Mouse (Mus musculus) Patski (cell line): ENCODE measurements at regions not wholly inside any gene's neighbourhood (a gene's known extent, or its start where the extent isn't known, plus 50 kb on each side); places are given as distances from the start of the nearest gene placed in this dataset.

Source experiments
- ATAC-seq: fragments of 100-300 bp; one replicate; pipeline ENCODE4 v1.8.0; 2021
- CTCF ChIA-PET: fragments of 350-600 bp; sonication (Branson Sonifier 250); formaldehyde crosslinking; loops from one replicate; lab custom pipeline; 2022; ENCODE audit warnings: inconsistent platforms; lab: Charles Lee
- POLR2A ChIA-PET: fragments of 350-600 bp; sonication (Branson Sonifier 250); formaldehyde crosslinking; loops from one replicate; lab custom pipeline; 2022; ENCODE audit warnings: antibody characterized with exemption, inconsistent platforms; lab: Charles Lee
- DNase-seq: peaks from one replicate; pipeline ENCODE4 v3.0.0-alpha.2; 2011; ENCODE audit warnings: low read depth, low spot score
- H3K27me3 ChIP-seq: fragments of 371-371 bp; one replicate; pipeline ENCODE4 v1.5.1; 2021
- CTCF ChIP-seq: fragments of 100-300 bp; IDR thresholded peaks from one replicate; pipeline ENCODE4 v1.5.1; 2021
- in situ Hi-C: fragments of 300-500 bp; cut with MboI; formaldehyde crosslinking; loops from 3 replicates; pipeline ENCODE4 v1.11.1; 2018; ENCODE audit warnings: low pct_unique_long_range_greater_than_20kb, mixed read lengths

- DNase-seq (no peak), ATAC-seq (no peak)
- ChIA-PET POLR2A (no interaction called here), CTCF (no interaction called here)
- in situ Hi-C loops = no loop called here
- H3K27me3 ChIP-seq = no peaks in the 10 kb centered on the region
- TF ChIP-seq CTCF = no peak
These were observed 62.0 kb upstream of the Ccdc60 start for GRCm38 (mm10) chr5:116350761-116351160.

- in situ Hi-C loops = no loop called here
- no peak for TF ChIP-seq CTCF
- H3K27me3 ChIP-seq = no peaks in the 10 kb centered on the region
- no peak for DNase-seq
- no peak for ATAC-seq
- ChIA-PET POLR2A (interaction anchor here (0.7 kb wide), 1 partner anchor 200 kb away, joined by 3 read pairs; no protein-coding TSS in a partner anchor), CTCF (interaction anchor here (1.2 kb wide), 1 partner anchor 17 kb away, joined by 3 read pairs; no protein-coding TSS in a partner anchor)
These were observed 53.6 kb upstream of the Ccdc60 start for GRCm38 (mm10) chr5:116342203-116342928.

- ATAC-seq (no peak), DNase-seq (no peak)
- TF ChIP-seq CTCF = no peak
- no peaks in the 10 kb centered on the region for H3K27me3 ChIP-seq
- POLR2A ChIA-PET = no interaction called here
- in situ Hi-C loops = no loop called here
- CTCF ChIA-PET = no interaction called here
These were observed 50.7 kb upstream of the Ccdc60 start for GRCm38 (mm10) chr5:116339501-116339900.
